Mouse (Mus musculus) liver, embryonic 16.5 days (tissue): ENCODE measurements around the gene Galnt18. TPM values are rescaled to one million over a fixed set of nuclear protein-coding genes. Genes with fewer than 3 reads are reported as not detected.

ENCODE experiments used
- ATAC-seq: fragments of 200-750 bp; cut with Nextera tagmentation; 2 replicates; pipeline ENCODE4 v1.8.0; 2017; ENCODE audit warnings: low read depth, mild to moderate bottlenecking, moderate number of reproducible peaks, moderate library complexity
- H3K27ac ChIP-seq: fragments of 300-500 bp; sonication (generic); 2 replicates; pipeline ENCODE4 v1.5.1; 2014; ENCODE audit warnings: mild to moderate bottlenecking, low read length
- H3K27me3 ChIP-seq: fragments of 300-500 bp; sonication (generic); 2 replicates; pipeline ENCODE4 v1.6.1; 2014; ENCODE audit warnings: low read depth, low read length, mixed read lengths; ENCODE audit not compliant: control insufficient read depth, insufficient read depth
- H3K36me3 ChIP-seq: fragments of 300-500 bp; sonication (generic); 2 replicates; pipeline ENCODE4 v1.6.1; 2014; ENCODE audit warnings: mild to moderate bottlenecking; ENCODE audit not compliant: control insufficient read depth, insufficient read depth
- H3K4me1 ChIP-seq: fragments of 300-500 bp; sonication (generic); 2 replicates; pipeline ENCODE4 v1.6.1; 2014; ENCODE audit warnings: low read depth, low read length, mixed read lengths; ENCODE audit not compliant: control insufficient read depth
- H3K4me2 ChIP-seq: fragments of 300-500 bp; sonication (generic); 2 replicates; pipeline ENCODE4 v1.6.1; 2014; ENCODE audit warnings: low read depth, low read length, mixed read lengths
- H3K4me3 ChIP-seq: fragments of 300-500 bp; sonication (generic); 2 replicates; pipeline ENCODE4 v1.5.1; 2014; ENCODE audit warnings: low read depth, mild to moderate bottlenecking, low read length
- H3K9ac ChIP-seq: fragments of 300-500 bp; sonication (generic); 2 replicates; pipeline ENCODE4 v1.6.1; 2014; ENCODE audit warnings: low read depth, low read length
- H3K9me3 ChIP-seq: fragments of 300-500 bp; sonication (generic); replicated peaks from 2 replicates; pipeline ENCODE4 v1.6.1; 2016; ENCODE audit warnings: low read length; ENCODE audit not compliant: control insufficient read depth
- WGBS: fragments of 180-500 bp; shearing (Covaris S2); extraction: QIAGEN DNeasy Blood & Tissue Kit; methylation state at CpG from one replicate; pipeline ENCODE4 v1.1.7; 2014; ENCODE audit not compliant: insufficient replicate concordance; 5-methylcytosine and 5-hydroxymethylcytosine counted together
- polyA plus RNA-seq: library from polyadenylated mRNA; unstranded; fragments of >200 nt; fragmentation: Nextera tagmentation; extraction: Ambion mirVana; gene quantifications from 2 replicates; pipeline ENCODE4 v1.2.1, GENCODE M21; 2015

Galnt18 gene
- polyA plus RNA-seq, 1 experiment from 2014 or later, result 2.2 TPM

GRCm38 (mm10) chr7:111589506-111590125 is 190.2 kb downstream of the Galnt18 start:
- Histone ChIP-seq H3K27ac (no peak overlapping the region), H3K4me1 (no peaks in the 10 kb centered on the region), H3K9me3 (no peaks in the 10 kb centered on the region), H3K9ac (no peak overlapping the region), H3K36me3 (no peaks in the 10 kb centered on the region), H3K4me2 (no peak overlapping the region), H3K4me3 (no peak overlapping the region), H3K27me3 (no peaks in the 10 kb centered on the region)
- ATAC-seq, result no peak
- 36% methylated on average over 5 of the region's 5 CpGs for WGBS

GRCm38 (mm10) chr7:111588291-111588781 is 191.4 kb downstream of the Galnt18 start:
- Histone ChIP-seq H3K4me3 (no peak overlapping the region), H3K9ac (no peak overlapping the region), H3K4me1 (no peaks in the 10 kb centered on the region), H3K27me3 (no peaks in the 10 kb centered on the region), H3K4me2 (no peak overlapping the region), H3K9me3 (no peaks in the 10 kb centered on the region), H3K36me3 (no peaks in the 10 kb centered on the region), H3K27ac (no peak overlapping the region)
- ATAC-seq, result no peak
- WGBS, result 45% methylated on average over 4 of the region's 4 CpGs

- 65% methylated on average over 6 of the region's 6 CpGs for WGBS
- no peak for ATAC-seq
- Histone ChIP-seq H3K27me3 (no peaks in the 10 kb centered on the region), H3K4me3 (no peak overlapping the region), H3K27ac (no peak overlapping the region), H3K4me2 (no peak overlapping the region), H3K36me3 (no peaks in the 10 kb centered on the region), H3K9ac (no peak overlapping the region), H3K4me1 (no peaks in the 10 kb centered on the region), H3K9me3 (no peaks in the 10 kb centered on the region)
These were observed 199.2 kb downstream of the Galnt18 start for GRCm38 (mm10) chr7:111580547-111580946.

GRCm38 (mm10) chr7:111575096-111575495 is 204.7 kb downstream of the Galnt18 start:
- H3K27me3 ChIP-seq, result no peaks in the 10 kb centered on the region
- H3K27ac ChIP-seq, result no peak overlapping the region
- H3K4me2 ChIP-seq, result no peak overlapping the region
- H3K9me3 ChIP-seq, result no peaks in the 10 kb centered on the region
- H3K36me3 ChIP-seq, result no peaks in the 10 kb centered on the region
- no peak overlapping the region for H3K4me3 ChIP-seq
- ATAC-seq, result no peak
- 40% methylated on average over 2 of the region's 2 CpGs for WGBS
- no peaks in the 10 kb centered on the region for H3K4me1 ChIP-seq
- H3K9ac ChIP-seq, result no peak overlapping the region

- no peak overlapping the region for H3K9ac ChIP-seq
- no peaks in the 10 kb centered on the region for H3K9me3 ChIP-seq
- no peak overlapping the region for H3K4me3 ChIP-seq
- no peak overlapping the region for H3K4me2 ChIP-seq
- no peak for ATAC-seq
- no peak overlapping the region for H3K27ac ChIP-seq
- 50% methylated on average over 2 of the region's 2 CpGs for WGBS
- H3K36me3 ChIP-seq, result no peaks in the 10 kb centered on the region
- H3K27me3 ChIP-seq, result no peaks in the 10 kb centered on the region
- no peaks in the 10 kb centered on the region for H3K4me1 ChIP-seq
These were observed 207.4 kb downstream of the Galnt18 start for GRCm38 (mm10) chr7:111572336-111572735.

- H3K36me3 ChIP-seq, result no peaks in the 10 kb centered on the region
- H3K27ac ChIP-seq, result no peak overlapping the region
These were observed 212.9 kb downstream of the Galnt18 start for GRCm38 (mm10) chr7:111566838-111567237.

GRCm38 (mm10) chr7:111563316-111564110 is 216.3 kb downstream of the Galnt18 start:
- no peak overlapping the region for H3K27ac ChIP-seq
- H3K9ac ChIP-seq, result no peak overlapping the region
- 56% methylated on average over 9 of the region's 9 CpGs for WGBS
- no peaks in the 10 kb centered on the region for H3K9me3 ChIP-seq
- no peaks in the 10 kb centered on the region for H3K27me3 ChIP-seq
- H3K4me3 ChIP-seq, result no peak overlapping the region
- H3K4me1 ChIP-seq, result no peaks in the 10 kb centered on the region
- no peak overlapping the region for H3K4me2 ChIP-seq
- no peaks in the 10 kb centered on the region for H3K36me3 ChIP-seq
- ATAC-seq, result no peak

More at GRCm38 (mm10) chr7:111566838-111567237, 212.9 kb downstream of the Galnt18 start:
- no peaks in the 10 kb centered on the region for H3K4me1 ChIP-seq
- no peaks in the 10 kb centered on the region for H3K27me3 ChIP-seq
- ATAC-seq, result no peak
- H3K9ac ChIP-seq, result no peak overlapping the region
- no peaks in the 10 kb centered on the region for H3K9me3 ChIP-seq
- no peak overlapping the region for H3K4me3 ChIP-seq
- WGBS, result 65% methylated on average over 6 of the region's 6 CpGs
- H3K4me2 ChIP-seq, result no peak overlapping the region

- no peaks in the 10 kb centered on the region for H3K36me3 ChIP-seq
- no peak overlapping the region for H3K27ac ChIP-seq
- no peaks in the 10 kb centered on the region for H3K9me3 ChIP-seq
- H3K9ac ChIP-seq, result no peak overlapping the region
- H3K4me1 ChIP-seq, result no peaks in the 10 kb centered on the region
- no peak overlapping the region for H3K4me2 ChIP-seq
- ATAC-seq, result no peak
- no peaks in the 10 kb centered on the region for H3K27me3 ChIP-seq
- 44% methylated on average over 3 of the region's 3 CpGs for WGBS
- H3K4me3 ChIP-seq, result no peak overlapping the region
These were observed 219.7 kb downstream of the Galnt18 start for GRCm38 (mm10) chr7:111560097-111560496.

- no peak overlapping the region for H3K4me3 ChIP-seq
- no peaks in the 10 kb centered on the region for H3K27me3 ChIP-seq
- H3K4me2 ChIP-seq, result no peak overlapping the region
- no peak overlapping the region for H3K9ac ChIP-seq
- no peak overlapping the region for H3K27ac ChIP-seq
- no peak for ATAC-seq
- no peaks in the 10 kb centered on the region for H3K36me3 ChIP-seq
- 33% methylated on average over 3 of the region's 3 CpGs for WGBS
- H3K9me3 ChIP-seq, result no peaks in the 10 kb centered on the region
- no peaks in the 10 kb centered on the region for H3K4me1 ChIP-seq
These were observed 220.8 kb downstream of the Galnt18 start for GRCm38 (mm10) chr7:111559011-111559410.
